Mouse (Mus musculus): Measurements from ENCODE around the gene Arntl.

The Arntl gene

DNA sequence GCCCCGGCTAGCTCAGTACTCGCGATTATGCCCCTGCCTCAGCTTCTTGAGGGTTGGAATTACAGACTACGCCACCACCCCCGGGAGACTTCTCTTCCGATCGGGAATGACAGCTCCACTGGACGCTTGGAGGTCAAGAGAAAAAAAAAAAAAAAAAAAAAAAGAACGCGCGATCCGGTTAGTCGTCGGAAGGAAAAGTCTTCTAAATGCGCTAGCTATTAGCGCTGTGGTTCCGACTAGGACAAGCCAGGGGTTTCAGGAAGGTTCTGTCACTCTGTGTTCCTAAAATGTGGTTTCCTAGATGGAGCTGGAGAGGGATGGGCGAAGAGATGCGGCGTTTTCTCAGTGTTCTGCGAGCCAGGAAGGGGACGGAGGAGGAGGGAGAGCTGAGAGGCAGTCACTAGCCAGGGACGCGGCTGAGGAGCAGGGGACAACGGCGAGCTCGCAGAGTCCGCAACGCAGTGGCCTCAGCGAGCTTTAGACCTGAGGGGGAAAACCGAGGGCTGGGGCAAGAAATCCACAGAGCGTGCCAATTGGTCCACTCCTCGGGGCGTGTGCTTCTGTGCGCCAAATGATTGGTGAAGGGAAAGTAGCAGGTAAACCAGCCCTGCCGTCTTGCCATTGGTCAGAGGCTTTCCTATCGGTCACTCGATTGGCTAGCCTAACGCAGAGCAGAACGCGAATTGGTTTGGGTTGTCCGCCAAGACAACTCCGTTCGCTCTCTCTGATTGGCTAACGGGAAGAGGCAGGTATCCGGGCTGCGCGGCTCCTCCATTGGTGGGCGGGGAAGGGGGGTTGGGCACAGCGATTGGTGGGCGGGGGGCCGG, at the start of gene Arntl:
TSS of gene Arntl (plus strand) at position 822 of the 827 bp plus-strand sequence.
- DNase-seq (ENCODE audit: low read depth): peak; percentile 98

DNA sequence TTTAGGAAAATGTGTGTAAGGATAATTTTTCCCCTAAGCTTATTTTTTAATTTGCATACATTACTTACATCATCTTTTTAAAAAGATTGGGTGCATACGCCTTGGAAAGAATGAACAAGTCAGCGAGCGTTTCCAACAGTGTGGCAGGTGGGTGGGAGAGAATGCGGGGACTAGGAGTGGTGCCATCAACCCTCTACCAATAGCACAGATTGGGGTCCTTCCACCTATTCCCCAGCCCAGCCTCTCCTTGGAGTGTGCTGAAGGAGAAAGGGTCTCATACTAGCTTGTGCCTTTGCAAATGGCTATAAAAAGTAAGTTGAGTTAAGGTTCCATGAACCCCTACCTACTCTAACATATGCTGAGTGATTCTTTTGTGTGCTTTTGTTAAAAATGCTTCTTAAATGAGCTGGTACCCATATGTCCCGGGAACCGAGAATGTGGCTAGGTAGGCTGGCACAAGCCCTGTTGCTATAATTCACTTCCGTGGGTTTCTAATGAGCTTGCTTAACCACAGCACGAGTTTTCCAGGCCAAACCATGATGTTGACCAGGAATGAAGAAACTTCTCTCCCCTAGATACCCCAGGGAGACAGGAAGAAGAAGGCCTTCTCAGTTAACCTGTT, 46.1 kb upstream of the Arntl start:
- no peak for DNase-seq (ENCODE audit: low read depth)

DNA sequence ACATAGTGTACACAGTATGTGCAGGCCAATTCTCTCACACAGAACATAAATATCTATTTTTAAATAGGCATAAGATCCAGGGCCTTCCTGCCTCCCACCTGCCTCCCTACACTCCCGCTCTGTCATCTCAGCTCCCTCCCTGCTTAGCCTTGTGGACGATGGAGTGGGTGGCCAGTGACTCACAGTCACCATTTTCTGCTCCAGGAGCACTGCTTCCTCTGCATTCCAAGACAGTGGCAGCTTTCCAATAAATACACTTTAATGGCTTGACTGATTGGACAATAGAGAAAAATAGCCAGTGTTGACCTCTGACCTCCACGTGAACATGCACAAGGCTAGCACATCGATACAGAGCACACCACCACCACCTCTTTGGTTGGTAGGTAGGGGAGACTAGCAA, 42.5 kb upstream of the Arntl start:
- DNase-seq (ENCODE audit: low read depth): no peak

DNA sequence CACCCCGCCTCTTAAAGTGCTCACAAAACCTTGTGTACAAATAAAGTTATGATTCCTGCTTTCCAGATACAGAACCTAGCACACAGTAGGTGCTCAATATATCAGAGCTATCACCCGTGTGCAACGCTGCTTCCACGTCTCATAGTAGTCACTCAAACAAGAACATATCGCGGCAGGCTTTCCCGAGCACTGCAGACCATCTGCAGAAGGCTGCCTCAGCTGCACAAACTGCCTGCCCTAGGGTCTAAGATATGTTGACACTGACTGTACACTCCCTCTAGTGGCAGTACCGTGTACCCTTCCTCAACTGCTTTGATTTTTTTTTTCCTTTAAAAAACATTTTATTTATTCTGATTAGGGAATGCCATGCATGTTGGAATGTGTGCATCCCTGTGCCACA, 40.2 kb upstream of the Arntl start:
- DNase-seq (ENCODE audit: low read depth): peak; percentile 41

DNA sequence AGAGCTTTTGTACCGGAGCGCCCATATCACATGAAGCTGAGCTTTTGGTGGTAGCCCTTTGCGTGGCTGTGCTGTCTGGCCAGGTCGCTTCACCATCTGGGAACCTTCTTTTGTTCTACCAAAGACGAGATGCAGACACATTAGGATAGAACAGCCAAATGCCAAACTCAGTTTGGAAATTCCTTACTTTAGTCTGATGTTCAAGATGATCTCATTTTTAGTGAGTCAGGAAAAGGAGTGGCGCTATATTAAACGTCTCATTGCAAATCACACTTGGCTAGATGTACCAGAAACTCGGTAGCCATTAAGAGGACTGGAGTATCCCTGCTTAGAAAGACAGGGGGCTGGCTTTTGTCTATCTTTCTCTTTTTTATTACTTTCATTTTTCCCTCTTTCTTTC, 38.7 kb upstream of the Arntl start:
- no peak for DNase-seq (ENCODE audit: low read depth)

DNA sequence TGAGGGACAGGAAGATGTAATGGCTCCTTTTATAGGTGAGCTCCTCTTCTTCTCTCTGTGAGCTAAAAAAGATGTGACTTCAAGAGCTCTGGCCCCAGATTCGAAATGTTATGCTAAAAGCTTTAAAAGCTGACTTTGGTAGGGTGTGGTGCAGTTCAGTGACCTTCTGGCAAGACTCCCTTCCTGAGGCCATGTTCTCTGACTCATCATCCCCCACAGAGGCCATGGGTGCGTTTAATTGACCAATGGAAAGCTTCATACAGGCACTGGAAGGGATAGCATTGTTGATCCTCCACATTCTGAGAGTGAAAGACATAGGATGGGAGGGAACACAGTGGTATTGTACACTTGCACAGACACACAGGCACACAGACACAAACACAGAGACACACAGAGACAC, 34.8 kb upstream of the Arntl start:
- DNase-seq (ENCODE audit: low read depth): no peak

DNA sequence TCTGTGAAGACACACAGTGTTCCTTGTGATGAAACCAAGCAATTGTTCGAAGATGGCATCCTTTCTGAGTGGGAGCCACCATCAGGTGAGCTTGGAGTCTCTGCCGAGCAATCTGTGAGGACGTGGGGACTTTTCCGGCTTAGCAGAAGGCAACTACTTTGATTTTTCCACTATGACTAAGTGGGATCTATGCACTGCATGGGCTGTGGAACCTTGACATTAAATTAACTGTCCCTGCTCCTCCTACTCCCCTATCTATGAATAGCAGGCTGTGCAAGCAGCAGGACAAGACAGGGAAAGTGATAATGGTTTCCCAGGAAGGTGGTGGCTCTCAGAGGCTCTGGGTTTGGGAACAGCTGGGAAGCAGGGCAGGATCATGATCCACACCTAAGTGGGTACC, 31.8 kb upstream of the Arntl start:
- no peak for DNase-seq (ENCODE audit: low read depth)

DNA sequence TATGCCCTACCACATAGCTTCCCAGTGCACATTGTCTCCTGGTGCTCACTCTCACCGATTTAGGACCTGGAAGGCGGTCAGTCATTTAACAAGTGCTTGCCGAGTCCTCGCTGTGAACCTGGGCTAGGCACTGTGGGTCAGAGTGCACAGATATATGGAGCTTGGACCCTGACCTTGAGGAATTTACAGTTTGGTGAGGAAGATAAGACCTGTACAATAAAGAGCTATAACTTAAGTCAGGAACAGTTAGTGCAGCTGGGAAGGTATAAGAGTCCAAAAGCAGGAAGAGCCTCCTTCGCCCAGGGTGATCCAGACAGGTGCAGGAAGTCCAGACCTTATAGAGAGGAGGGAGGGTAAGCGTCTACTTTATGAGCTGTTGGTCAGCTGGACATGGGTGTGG, 29.2 kb upstream of the Arntl start:
- no peak for DNase-seq (ENCODE audit: low read depth)

DNA sequence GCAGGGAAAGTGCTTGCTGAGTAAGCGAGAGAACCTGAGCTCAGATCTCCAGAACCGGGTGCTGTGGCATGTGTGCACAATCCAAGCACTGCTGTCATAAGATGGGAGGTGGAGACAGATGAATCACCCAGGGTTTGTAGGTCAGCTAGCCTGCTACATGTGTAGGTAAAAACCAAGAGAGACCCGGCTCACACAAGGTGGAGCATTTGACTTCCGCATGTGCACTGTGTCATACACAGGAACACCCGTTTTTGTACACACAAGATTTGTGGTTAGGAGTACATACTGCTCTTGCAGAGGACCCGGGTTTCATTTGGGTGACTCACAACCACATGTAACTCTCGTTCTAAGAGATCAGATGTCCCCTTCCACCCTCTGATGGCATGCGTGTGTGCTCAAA, 23.5 kb upstream of the Arntl start:
- peak; percentile 5 for DNase-seq (ENCODE audit: low read depth)

DNA sequence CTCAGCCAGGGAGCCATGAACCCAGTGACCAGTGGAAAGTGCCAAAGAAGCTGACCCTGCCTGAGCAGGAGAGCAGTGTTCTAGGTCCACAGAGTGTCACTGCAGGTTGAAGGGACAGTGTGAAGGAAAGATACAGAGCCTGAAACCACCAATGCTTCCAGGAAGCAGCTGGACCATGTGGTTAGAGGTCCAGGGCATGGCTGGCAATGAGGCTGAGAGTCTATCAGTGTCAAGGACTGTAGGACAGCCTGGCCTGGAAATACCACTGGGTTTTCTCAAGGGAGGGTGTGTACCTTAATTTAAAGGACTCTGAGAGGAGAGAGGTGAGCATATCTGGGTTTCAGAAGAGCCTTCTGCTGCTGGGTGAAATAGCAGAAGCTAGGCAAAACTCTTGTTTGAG, 22.2 kb upstream of the Arntl start:
- DNase-seq (ENCODE audit: low read depth): no peak

DNA sequence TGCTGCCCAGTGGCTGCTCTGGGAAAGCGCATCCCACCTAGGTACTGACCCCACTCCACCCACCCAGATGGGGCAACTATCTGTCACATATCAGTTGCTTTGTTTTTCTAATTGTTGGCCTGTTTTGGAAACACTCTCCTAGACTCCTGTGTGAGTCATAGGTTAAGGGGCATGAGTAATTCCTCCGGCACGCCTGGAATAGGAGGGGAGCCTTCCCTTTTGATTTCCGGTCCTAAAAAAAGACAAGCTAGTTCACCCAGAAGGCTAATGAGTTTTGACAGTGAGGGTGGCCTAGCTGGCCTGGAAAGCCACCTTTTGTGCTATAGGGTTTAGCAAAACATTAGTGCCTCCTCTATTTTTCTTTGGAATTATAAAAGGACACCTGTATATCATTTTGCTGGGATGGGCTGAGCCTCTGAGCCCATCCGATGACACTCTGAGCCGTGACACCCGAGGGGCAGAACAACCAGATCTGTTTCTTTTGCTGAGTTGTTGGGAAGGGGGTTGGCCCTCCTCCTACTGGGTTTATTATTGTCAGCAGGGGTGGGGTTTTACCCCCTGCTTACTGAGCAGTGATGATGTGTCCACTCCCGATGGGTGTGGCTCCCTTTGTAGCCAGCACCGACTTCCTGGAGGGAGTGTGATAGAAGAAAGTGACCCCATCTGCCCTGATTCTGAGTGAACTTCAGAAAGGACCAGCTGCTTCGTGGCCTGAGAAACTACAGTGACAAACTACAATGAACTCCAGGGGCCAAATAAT, 21.0 kb upstream of the Arntl start:
- no peak for DNase-seq (ENCODE audit: low read depth)

DNA sequence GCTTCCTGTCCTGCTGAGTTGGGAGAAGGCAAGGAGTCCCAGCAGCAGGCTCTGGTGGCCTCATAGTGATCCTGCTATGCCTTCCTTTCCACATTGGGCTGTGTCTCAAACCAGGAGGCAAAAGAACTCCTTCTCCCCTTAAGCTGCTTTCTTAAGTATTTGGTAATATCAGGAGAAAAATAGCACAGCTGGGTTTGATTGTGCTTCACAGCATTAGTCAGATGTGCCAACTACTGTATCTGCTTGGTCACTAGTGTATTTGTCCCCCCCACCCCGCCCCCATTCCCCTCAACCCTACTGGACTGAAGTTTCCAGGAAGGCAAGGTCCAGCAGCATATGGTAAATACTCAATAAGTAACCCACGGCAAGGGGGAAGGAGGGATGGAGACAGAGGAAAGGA, 19.2 kb upstream of the Arntl start:
- DNase-seq (ENCODE audit: low read depth): no peak

DNA sequence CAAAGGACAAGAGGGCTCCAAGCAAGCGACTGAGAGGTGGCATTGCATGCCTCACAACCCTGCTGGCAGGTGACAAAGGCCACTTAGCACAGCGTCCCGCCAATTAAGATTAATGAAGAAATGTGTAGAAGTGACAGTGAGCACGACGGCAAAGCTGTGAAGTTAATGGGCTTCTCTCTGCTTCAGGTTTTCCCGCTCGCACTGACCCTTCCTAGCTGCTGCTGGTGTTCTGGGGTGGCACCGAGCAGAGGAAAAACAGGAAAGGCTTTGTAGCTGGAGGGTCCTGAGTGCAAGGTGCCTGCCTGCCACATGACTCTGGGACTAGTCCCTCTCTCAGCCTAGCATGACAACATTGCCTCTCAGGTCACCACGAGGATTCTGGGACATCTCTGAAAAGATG, 18.7 kb upstream of the Arntl start:
- DNase-seq (ENCODE audit: low read depth): no peak

DNA sequence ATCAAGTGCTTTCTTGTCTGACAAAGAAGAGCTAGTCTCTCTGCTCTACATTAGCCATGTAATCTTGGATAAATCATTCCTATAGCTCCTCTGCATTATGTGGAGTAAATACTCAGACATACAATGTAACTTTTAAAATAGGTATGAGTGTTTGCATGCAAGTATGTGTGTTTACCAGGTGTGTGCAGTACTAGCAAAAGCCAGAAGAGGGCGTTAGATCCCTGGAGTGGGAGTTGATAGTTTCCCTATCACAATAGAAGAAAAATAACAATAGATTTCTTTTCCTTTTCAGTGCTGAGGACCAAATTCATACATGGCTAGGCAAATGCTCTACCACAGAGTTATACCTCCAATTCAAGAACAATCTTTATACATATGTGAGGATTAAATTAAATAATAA, 15.5 kb upstream of the Arntl start:
- peak; percentile 50 for DNase-seq (ENCODE audit: low read depth)

DNA sequence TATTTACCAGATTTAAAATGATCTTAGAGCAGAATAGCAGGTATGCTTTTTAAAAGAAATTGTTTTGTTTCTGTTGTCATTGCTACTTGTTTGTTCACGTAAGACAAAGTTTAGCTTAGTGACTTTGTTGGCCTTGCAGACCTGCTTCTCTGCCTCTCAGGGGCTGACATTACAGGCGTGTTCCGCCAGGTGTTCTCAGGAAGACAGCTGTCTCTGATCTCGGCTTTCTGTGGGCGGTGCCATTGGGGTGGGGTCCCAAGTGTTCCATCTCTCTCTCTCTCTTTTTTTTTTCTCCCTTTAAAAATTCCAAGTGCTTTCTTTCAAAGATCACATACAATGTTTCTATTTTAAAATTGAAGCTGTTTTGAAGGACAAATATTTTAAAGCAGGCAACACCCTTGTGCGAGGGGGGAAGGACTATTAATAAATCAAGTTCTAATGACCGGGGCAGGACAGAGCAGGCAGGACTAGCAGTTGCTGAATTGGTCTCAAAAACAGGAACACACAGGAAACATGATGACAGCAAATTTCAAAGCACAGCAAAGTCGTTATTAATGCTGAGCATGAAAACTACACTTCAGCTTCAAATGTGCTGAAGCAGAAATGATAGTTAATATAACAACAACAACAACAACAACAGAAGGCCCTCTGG, 14.4 kb upstream of the Arntl start:
- peak; percentile 11 for DNase-seq (ENCODE audit: low read depth)

DNA sequence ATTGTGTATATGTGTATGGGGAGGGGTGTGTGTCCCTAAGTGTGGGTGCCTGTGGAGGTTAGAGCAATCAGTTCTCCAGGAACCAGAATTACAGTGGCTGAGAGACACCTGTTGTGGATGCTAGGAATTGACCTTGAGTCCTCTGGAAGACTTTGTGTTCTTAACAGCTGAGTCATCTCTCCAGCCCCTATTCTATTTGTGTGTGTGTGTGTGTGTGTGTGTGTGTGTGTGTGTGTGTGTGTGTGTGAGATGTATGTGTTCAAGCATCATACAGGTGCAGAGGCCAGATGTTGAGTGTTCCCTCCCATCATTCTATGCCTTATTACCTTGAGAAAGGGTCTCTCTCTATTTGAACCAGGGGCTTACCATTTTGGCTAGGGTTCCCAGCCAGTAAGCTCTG, 13.4 kb upstream of the Arntl start:
- DNase-seq (ENCODE audit: low read depth): no peak

DNA sequence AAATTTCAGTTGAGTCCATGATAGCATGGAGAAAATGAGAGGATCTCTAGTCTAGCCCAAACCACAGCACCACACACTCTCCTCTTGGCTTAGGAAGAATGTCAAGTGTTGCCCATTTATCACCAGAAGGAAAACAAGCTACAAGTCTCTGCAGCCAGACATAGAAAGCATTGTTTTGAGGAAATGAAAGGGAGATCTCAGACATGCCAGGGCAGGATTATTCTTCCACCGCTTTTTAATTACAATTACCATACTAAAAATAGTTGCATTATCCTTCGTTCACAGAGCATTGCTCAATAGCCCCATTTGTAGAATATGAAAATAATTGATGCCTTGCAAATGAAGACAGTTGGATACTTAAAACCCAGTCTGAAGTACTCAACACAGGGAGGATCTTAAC, 12.0 kb upstream of the Arntl start:
- no peak for DNase-seq (ENCODE audit: low read depth)

DNA sequence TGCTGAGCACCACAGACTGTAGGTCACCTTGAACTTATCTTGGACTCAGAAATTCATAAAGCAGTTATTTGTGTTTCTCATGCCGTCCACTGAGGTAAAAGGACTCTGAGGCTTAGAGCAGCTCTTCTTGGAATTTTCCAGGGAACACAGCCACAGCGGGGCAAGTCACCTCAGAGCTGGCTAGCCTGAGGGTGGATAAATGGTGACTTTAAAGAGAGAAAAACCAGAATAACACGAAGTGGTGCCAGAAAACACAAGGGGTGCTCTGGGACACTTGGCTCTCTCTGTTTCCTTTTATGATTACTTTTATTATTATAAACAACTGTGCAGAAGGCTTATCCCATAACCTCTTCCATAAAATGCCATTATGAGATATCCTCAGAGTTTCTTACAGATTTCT, 11.1 kb upstream of the Arntl start:
- DNase-seq (ENCODE audit: low read depth): no peak

DNA sequence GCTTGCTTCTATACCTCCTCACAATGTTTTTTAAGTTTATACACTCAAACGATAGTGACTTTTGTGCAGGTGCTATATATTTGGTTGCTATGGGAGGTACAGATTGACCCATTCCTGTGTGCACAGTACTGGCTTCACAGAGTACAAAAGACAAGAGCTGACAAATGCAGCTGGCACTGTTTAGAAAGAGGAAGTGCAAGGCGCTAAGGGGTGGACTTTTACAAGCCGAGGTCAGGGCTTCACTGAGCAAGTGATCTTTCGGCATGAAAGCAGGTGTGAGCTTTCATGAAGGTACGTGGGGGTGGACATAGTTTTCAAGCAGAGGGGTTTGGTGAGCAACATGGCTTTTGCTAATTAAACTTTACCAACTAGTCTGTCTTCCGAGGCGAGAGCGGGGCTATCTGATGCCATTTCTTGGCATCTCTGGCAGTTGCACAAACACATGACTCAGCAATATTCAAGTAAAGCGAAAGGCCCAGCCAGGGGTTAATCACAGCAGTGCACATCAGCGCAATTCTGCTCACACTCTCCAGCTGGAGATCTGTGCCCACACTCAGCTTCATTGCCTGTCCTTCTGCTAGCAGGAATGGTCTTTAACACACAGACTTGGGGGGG, 10.0 kb upstream of the Arntl start:
- DNase-seq (ENCODE audit: low read depth): peak; percentile 18

DNA sequence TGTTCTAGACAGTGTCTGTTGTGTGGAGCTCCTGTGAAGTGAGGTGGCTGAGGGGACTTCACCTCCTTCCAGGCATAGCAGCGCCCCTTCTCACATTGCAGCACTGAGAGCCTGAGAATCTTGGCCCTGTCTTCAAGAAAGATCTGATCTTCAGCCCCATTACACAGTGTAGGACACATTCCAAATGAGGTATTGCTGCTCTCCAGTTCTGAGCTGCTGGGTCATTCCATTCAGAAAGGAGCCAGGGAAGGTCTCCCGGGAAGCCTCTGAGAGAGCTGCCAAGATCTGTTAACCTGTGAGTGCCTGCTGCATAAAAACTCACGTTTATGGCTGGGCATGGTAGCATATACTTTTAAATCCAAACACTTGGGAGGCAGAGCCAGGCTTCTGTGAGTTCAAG, 5.7 kb upstream of the Arntl start:
- no peak for DNase-seq (ENCODE audit: low read depth)

DNA sequence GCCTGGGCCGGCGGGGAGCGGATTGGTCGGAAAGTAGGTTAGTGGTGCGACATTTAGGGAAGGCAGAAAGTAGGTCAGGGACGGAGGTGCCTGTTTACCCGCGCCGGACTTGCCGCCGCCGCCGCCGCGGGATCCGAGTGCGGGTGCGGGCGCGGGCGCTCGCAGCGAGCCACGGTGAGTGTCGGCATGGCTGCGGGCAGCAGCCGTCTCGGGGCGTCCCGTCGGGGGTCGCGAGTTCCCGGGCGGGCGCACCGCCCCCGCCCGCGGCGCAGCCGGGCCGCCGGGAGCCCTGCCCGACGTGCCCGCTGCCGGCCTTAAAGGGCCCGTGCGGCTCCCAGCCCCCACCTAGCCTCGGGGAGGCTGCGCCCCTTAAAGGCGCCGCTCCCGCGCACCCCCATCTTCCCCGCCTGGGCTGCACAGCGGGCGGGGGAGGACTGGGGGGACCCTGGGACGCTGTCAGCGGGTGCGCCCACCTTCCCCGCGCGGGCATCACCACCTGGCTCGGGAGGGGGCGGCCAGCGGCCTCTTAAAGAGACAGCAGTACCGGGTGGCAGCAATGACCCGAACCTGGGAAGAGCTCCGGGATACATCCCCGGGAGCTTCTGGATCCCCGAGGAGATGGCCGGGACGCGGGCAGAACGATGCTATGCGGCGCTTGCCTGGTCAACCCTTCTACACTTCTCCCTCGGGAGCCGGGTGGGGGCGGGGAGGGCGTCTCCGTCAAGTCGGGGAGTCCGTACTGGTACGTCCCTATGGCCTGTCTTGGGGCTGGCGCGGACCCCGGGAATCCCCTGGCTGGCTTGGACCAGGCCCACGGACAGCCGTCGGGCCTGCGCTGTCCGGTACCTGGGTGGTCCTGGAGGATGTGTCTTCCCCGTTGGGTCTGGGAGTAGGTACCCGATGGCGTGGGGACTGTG, 464 bp downstream of the Arntl start:
- no peak for DNase-seq (ENCODE audit: low read depth)

Measured in induced T-regulatory cell, adult 2 months (primary cell).